Mouse (Mus musculus) liver, embryonic 14.5 days (tissue): ENCODE measurements around the gene Rela.

ENCODE experiments used
- CTCF ChIP-seq: IDR thresholded peaks from 2 replicates; pipeline ENCODE4 v1.5.1; 2016; ENCODE audit warnings: antibody characterized with exemption, low read depth, control low read depth
- EP300 ChIP-seq: IDR thresholded peaks from 2 replicates; pipeline ENCODE4 v1.6.1; 2016; ENCODE audit warnings: antibody characterized with exemption, low read depth

DNA sequence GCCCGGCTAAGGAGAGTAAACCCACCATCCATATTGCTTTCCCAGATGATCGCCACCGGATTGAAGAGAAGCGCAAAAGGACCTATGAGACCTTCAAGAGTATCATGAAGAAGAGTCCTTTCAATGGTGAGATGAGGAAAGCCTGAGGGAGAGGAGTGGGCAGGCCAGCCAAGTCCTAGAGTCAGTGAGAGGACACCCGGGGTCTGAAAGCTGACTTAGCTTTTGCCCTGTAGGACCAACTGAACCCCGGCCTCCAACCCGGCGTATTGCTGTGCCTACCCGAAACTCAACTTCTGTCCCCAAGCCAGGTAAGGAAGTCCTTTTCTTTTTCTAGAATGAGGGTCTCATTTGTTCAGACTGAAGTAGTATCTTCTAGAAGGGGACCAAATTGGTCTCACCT lies 8.0 kb downstream of the Rela start:
- TF ChIP-seq CTCF (no peak), EP300 (no peak)
